Mouse (Mus musculus) left cerebral cortex, postnatal 14 days (tissue): ENCODE measurements around the gene Gm26897. TPM values are rescaled to one million over a fixed set of nuclear protein-coding genes. Genes with fewer than 3 reads are reported as not detected.

Experiments used
- DNase-seq, 2 experiments: peaks; one replicate each; pipeline ENCODE4 v3.0.0; 2021 to 2022; ENCODE audit warnings: low spot score in 2 of 2, mixed read lengths in 1 of 2
- intact Hi-C: fragments of 180-260 bp; cut with DNase I; formaldehyde crosslinking; loops from one replicate; pipeline ENCODE4 v1.15.1; 2025
- total RNA-seq, 2 experiments: library from RNA; stranded (reverse); gene quantifications; 2 replicates each; pipeline ENCODE4 v1.2.3; 2021

Gene Gm26897
- total RNA-seq, 2 experiments from 2014 or later = not detected

DNA sequence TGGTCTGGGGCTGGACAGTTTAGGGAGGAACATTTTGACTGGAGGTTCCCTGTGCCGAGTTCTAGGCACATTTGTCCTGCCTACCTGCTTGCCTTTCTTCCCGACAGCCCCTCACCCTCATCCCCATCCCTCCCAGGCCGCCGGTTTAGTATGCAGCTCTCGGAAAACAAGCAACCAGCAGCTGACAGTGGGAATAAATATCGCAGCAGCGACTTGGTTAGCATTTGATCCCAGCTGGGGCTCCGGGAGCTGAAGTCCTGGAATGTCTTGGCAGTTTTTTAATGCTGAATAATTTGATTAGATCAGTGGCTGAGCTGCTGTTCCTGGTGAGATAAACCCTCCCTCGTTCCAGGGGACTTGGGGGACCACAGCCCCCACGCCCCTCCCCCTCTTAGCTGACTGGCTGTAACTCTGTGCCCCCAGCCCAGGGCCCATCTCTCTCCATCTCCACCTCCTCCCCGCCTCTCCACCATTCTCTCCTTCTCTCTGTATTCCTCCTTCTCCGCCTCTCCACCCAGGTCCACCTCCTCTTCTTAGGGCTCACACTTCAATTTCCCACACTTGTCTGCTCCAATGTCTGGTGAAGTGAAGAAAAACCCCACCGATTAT is 8.7 kb downstream of the Gm26897 start:
- intact Hi-C loops = no loop called here
- no peak for DNase-seq

DNA sequence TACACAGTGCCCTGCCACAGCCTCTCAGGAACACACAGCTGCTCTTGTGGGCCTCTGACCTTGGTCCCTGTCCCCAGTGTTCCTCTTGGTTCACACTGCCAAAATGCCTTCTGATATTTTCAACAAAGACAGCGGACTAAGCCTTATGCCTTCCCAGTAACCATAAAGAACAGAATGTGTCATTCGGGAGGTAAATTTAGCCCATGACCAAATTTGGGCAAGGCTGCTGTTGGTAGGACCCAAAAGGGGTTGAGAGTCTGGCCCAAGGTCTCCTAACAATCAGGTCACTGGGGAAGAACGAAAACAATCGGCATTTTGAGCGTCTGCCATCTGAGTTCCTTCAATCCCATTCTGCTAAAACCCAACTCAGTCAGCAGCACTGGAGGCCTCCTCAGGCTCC is 15.9 kb downstream of the Gm26897 start:
- intact Hi-C loops = no loop called here
- DNase-seq = no peak

DNA sequence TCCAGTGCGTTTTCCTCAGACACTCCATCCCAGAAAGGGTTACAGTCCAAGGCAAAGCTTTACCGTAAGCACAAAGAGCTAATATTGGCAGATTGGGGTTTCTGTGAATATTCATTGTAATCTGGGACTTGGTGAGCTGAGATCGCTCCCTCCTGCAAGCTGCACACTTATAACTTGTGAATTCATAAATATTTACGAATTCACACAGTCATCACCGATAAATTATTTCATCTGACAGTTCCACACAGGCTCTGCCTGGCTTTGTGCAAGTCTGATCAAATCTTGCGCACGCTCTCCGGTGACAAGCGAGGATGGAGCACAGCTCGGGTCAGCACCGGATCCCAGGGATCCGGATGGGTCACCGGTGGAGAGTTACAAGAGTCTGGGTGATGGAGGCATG is 16.4 kb downstream of the Gm26897 start:
- no peak for DNase-seq
- intact Hi-C loops = no loop called here

DNA sequence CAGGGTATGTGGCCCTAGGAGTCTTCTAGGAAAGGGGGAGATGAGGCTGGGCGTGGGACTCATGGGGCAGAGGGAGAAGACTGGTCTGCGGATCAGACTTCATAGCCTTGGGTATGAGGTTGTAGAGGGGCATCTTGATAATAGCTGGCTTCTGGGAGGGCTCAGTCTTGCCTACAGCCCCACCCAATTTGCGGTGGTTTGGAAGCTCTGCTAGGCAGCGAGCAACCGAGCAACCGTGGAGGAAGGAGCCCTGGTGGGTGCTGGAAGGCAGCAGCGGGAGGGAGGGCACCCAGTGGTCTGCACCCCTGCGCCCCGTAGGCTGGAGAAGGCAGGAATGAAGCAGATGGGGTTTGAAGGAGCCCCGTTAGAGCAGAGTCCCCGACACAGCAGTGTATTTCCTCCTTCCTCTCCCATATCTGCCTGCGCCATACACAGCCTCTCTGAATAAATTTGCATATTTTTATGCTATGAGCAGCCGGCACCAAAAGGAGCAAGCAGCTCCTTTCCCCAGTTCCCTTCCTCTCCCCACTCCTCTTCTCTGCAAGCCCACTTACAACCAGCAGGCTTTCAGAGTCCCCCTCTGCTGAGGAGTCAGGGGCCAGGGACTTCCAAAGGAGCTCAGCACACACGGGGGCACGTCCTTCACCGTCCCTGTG is 20.9 kb downstream of the Gm26897 start:
- intact Hi-C loops = loop anchor here (5.0 kb wide), 1 partner anchor 337 kb away; the partner anchor contains the start of gene Mn1
- peak; percentile 49 to 52 for DNase-seq

DNA sequence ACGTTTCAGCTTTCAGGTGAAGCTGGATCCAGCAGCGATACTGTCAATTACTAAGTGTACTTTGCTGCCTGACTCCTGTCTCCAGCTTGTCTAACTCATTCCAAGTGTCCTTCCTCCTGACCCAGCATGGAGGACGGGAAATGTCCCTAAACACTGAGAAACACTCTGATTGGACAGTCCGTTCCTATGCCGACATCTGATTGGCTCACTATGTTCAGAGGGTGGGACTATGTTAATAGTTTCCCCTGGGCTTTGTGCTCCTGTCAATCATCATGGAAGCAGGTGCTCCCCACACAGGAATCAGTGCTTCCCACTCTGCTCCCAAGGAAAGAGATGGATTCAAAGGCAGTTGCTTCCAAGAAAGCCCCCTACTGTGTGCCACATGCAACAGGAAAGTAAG is 21.6 kb downstream of the Gm26897 start:
- DNase-seq = no peak

DNA sequence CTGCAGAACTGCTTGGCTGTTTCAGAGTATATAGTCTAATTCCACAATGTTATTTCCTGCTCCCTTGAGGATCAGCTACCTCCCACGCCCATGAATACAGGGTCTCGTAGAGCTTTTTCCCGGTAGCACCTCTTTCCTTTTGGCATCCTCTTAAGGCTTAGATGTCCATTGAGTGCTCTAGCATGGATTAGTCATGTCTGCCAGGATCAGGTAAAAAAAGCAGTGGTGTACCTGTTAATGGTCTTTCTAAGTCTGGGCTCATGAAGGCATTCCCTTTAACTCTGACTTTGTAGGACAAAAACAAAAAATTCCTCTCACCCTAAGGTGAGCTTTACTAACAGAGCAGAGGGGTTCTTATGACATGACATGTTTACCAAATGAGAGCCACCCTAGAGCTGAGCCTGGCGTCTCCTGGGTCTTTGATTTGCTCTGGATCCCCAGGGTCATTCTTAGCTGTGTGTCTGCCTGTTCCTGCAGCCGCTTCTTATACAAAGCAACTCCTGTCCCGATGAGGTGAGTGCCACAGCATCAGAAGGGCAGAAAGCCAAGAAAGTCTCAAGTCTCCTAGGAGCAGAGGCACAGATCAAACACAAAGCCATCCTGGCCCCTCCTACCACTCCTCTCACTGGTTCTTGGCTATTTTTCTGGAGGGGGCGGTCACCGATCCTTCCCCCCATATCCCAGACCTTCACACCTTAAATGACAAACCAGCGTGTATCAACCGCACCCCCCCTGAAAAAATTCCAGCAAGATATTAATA is 27.2 kb downstream of the Gm26897 start:
- peak in 1 of 2 experiments; percentile 54 for DNase-seq

More for the DNA sequence above, 21.6 kb downstream of the Gm26897 start:
- intact Hi-C loops = loop anchor here (5.0 kb wide), 1 partner anchor 338 kb away; the partner anchor contains the start of gene Mn1

DNA sequence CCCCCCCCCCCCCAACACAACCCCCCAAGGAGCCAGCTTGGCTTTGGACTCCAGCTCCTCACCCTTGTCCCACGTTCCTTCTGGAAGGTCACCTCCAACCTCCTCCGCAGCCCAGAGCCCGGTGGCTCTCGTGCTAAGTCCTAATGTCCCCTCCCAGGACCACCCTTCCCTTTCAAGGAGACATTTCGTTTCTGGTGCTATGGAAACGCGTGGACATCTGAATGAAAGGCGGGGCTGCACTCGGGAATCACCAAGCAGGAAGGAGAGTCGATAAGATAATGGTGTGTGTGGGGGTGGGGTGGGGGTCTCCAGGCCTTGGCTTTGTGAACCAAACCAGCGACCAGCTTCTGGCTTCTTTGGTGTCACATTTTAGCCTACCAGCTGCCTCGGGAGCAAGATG is 27.9 kb downstream of the Gm26897 start:
- intact Hi-C loops = no loop called here
- peak in 1 of 2 experiments; percentile 32 for DNase-seq

More for the DNA sequence above, 27.2 kb downstream of the Gm26897 start:
- intact Hi-C loops = no loop called here

DNA sequence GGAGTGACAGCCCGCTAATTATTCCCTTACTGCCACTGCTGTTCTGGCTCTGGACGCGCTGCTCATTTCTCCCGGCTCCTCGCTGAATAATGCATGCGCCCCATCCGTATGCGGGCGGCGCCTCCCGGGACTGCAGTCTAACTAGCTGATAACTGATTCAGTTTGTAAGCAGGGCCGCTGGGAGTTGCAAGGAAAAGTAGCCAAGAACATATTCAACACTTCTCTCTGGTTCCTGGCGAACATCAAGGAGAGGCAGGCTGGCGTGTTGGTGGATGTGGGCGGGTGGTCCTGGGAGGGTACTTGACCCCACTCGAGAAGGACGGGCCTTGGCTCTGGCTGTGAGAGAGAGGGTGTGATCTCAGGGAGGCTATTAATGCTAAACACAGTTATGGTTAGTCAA is 28.4 kb downstream of the Gm26897 start:
- DNase-seq = peak; percentile 88 to 94
- intact Hi-C loops = no loop called here

DNA sequence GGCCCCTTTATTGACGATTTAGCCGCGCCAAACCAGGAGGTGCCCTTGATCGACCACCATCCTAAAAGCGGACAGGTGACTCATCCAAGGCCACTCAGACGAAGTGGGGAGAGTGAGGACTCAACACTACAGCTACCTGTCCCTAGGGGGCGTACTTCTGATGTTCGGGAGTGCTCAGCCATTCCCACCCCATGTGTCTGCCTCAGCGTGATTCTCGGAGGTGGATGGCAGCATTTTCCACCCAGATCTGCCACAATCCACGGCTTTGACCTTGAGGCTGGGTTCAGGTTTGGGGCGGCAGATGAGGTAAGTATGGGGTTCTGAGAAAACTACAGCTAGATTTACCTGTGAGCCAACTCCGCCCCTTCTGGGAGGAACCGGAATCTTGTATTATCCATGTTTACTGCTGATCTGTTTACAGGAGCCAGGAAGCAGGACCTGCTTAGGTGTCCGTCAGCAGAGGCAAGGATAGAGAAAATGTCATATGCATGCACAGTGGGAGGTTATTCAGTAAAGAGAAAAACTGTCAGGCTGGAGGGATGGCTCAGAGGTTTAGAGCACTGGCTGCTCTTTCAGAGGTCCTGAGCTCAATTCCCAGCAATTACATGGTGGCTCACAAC is 32.1 kb downstream of the Gm26897 start:
- intact Hi-C loops = no loop called here
- no peak for DNase-seq

DNA sequence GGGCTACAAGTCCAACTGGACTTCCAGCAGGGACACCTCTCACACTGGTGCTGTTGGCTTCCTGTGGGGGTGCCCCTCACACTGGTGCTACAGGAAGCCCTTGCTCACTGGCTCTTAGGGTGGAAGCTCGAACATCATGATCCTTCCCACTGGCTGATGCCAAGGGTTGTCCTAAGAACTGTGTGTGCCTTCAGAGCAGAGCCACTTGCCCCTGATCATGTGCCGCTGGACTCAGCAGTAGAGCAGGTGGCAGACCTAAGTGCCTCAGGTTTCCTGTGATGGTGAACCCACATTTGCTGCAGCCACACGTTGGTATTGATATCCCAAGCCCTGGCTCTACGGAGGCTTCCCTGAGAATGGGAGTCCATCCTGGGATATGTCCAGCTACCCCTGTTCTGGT is 33.0 kb downstream of the Gm26897 start:
- no peak for DNase-seq
- intact Hi-C loops = no loop called here

DNA sequence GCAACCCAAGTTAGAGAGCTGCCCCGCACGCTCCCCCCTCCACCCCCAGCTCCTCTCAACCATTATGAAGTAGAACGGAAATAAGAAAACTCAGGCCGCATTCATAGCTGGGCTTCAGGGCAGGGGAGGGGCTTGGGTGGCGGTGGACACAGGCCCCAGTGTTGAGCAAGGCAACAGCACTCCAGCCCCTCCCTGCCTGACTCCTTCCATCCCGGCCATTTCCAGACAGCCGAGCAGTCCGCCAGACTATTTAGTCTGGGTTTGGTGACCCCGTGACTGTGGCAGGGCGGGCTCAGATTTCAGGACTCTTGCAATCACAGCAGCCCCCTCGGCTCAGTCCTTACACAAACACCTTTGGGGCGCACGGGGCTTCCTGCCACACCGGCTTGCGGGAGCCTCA is 36.5 kb downstream of the Gm26897 start:
- intact Hi-C loops = no loop called here
- no peak for DNase-seq

DNA sequence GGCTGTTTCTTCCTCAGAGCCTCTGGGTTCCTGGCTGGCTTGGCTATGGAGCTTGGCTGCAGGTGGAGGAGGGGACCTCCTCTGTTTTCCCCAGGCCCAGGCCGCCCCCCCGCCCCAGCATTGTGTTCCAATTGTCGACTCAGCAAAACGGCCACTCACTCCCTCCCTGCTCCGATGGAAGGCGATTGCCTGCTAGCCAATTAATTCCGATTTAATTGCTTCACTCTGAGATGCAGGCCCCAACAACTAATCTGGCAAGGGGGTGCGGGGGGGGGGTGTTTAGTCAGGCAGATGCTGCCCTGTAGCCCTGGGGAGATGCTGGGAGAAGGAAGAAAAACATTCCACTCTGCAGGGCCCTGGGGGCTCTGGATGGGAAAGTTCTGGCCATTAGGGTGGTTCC is 38.4 kb downstream of the Gm26897 start:
- intact Hi-C loops = no loop called here
- DNase-seq = no peak

DNA sequence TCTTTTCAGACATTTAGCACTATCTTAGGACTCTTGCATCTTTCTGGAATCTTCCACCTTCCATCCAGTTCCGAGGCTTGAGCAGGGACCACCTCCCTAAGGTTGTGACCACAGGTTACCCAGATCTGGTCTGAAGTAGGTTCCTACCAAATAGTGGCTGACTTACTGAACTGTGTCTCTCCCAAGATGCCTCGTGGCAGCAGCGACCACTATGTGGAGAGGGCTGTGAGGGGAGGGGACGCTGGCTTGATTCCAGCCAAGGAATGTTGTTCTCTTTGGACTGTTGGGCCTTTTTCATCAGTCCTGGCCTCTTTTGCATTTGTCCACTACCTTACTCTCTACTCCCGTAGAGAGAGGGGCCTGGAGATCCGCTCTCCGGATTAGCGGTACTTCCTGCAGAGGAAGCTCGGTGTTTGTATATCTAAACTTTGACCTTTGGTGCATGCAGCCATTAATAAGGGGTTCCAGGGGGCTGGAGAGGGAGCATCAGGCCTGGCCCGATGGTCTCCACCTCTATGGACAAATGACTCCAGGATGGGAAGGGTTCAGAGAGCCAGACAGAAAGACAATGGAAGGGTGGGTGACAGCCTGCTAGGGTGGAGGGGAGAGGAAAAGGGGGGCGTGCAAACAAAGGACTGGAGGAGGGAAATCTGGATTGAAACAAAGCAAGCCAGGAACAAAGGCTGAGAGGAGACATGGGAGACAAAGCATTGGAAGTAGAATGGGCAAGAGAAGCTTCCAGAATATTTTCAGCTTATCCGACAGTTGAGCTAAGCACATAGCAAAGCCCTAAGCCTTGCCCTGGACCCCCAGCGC is 39.1 kb downstream of the Gm26897 start:
- intact Hi-C loops = no loop called here
- no peak for DNase-seq

DNA sequence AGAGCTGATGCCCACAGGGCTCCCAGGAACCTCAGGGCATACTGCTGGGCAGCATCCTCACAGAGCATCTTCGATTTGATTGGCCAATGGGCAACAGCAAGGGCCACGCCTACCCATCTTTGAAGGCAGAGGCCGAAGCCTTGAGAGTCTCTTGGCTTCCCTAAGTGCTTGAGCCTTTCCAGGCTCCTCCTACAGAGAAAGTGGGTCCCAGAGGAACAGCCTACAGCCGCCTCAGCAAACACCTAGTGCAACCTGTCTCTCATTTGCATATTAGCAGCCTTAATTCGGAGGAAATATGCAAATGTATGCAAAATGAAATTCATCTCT is 39.6 kb downstream of the Gm26897 start:
- intact Hi-C loops = no loop called here
- DNase-seq = no peak

DNA sequence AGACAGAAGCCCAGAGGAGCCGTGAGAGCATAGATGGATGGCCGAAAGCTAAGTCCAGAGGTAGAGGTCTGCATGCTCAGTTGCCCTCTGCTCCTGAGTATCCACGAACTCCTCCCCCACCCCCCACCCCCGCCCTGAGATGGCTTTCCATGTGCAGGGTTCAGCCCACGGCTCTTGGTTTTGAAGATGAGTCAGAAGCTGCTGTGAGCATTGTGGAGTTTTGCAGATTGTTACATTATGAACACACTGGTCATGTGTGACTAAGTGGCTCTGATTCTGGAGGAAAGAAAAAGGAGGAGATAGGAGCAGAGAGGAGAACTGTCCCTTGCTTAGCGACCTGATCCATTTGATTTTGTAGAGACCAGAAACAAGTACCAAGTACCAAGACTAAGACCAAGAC is 42.5 kb downstream of the Gm26897 start:
- no peak for DNase-seq
- intact Hi-C loops = no loop called here

DNA sequence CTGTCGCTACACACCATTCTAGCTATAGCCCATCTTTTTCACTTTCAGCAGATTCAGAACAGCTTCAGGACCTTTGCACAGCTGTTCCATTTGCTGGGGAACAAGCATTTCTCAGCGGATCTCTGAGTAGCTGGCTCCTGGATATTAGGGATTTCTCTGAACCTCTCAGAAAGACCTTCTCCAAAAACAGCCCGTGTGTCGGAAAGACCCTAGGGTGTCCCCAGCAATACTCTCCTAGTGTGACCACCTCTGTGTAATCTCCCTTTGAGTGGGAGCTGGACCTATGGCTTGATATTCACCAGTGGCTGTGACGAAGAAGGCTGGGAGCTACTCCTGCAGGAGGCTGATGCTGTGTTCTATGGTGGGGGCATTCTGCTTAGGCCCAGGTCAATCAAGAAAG is 44.4 kb downstream of the Gm26897 start:
- DNase-seq = no peak
- intact Hi-C loops = no loop called here

DNA sequence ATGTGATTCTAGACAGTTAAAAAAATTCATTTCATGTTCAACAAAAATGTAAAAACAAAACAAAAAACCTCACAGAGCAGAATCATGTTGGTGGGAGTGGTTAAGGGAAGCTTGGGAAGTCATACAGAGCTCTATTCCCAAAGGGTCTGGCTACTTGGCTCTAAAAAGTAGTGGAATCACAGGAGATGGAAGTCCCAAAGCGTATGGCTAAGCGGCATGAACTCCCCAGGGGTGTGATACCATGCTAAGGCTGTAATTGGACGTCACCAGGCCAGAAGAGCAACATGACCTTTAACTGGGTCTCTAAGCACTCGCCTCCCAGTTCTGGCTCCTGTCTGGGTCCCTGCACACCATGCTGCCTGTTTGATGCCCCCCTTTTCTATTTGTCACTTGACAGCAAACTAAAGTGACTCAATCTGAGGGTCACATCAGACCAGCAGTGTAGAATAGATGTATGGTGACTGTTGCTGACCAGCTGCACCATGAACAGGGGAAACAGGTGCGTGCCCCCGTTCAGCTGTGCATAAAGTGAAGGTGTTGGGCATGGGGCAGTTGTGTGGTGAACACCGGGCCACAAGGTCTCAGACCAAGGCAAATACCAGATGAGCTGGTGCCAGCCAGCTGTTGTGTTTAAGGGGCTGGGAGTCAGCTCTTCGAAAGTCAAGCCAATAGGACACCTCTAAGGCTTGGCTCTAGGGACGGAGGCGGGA is 46.2 kb downstream of the Gm26897 start:
- DNase-seq = no peak
- intact Hi-C loops = no loop called here
